Mouse (Mus musculus) right cerebral cortex, postnatal 10 days (tissue): ENCODE results near the gene Sccpdh.
A peak's percentile ranks its signal among the peaks of the same experiment; 100 is the strongest.
"Not testable (repeated sequence)": the region's sequence is repeated elsewhere in the genome, so short reads cannot be mapped to it uniquely, and the experiment has no call there.

Experiments
- DNase-seq, 2 experiments: peaks; one replicate each; pipeline ENCODE4 v3.0.0; 2021; ENCODE audit warnings: low spot score in 2 of 2

Gene Sccpdh

GRCm38 (mm10) chr1:179668836-179669537 lies 977 bp downstream of the Sccpdh start:
- DNase-seq = no peak

GRCm38 (mm10) chr1:179674355-179674754 lies 6.3 kb downstream of the Sccpdh start:
- no peak for DNase-seq

GRCm38 (mm10) chr1:179677031-179677430 lies 9.0 kb downstream of the Sccpdh start:
- DNase-seq = no peak

GRCm38 (mm10) chr1:179679326-179679725 lies 11.3 kb downstream of the Sccpdh start:
- DNase-seq = no peak

- DNase-seq = not testable (repeated sequence)
Observed at GRCm38 (mm10) chr1:179682753-179683152, 14.7 kb downstream of the Sccpdh start.

GRCm38 (mm10) chr1:179686348-179686747 lies 18.3 kb downstream of the Sccpdh start:
- DNase-seq = no peak

- no peak for DNase-seq
Observed at GRCm38 (mm10) chr1:179686781-179687180, 18.8 kb downstream of the Sccpdh start.

GRCm38 (mm10) chr1:179687305-179687704 lies 19.3 kb downstream of the Sccpdh start:
- no peak for DNase-seq

- no peak for DNase-seq
Observed at GRCm38 (mm10) chr1:179687966-179688365, 20.0 kb downstream of the Sccpdh start.

GRCm38 (mm10) chr1:179688415-179688814 lies 20.4 kb downstream of the Sccpdh start:
- DNase-seq = no peak

GRCm38 (mm10) chr1:179688914-179689313 lies 20.9 kb downstream of the Sccpdh start:
- DNase-seq = no peak

- peak; percentile 50 to 53 for DNase-seq
Observed at GRCm38 (mm10) chr1:179689479-179689878, 21.5 kb downstream of the Sccpdh start.

GRCm38 (mm10) chr1:179704150-179704549 lies 36.1 kb downstream of the Sccpdh start:
- DNase-seq = no peak

- DNase-seq = peak; percentile 58 to 81
Observed at GRCm38 (mm10) chr1:179705154-179705553, 37.1 kb downstream of the Sccpdh start.

- peak; percentile 83 to 92 for DNase-seq
Observed at GRCm38 (mm10) chr1:179709390-179709789, 41.4 kb downstream of the Sccpdh start.

GRCm38 (mm10) chr1:179710739-179711138 lies 42.7 kb downstream of the Sccpdh start:
- no peak for DNase-seq

GRCm38 (mm10) chr1:179712658-179713057 lies 44.6 kb downstream of the Sccpdh start:
- DNase-seq = no peak

GRCm38 (mm10) chr1:179713367-179713766 lies 45.4 kb downstream of the Sccpdh start:
- DNase-seq = no peak

- DNase-seq = not testable (repeated sequence)
Observed at GRCm38 (mm10) chr1:179715289-179715688, 47.3 kb downstream of the Sccpdh start.

- no peak for DNase-seq
Observed at GRCm38 (mm10) chr1:179715786-179716185, 47.8 kb downstream of the Sccpdh start.

GRCm38 (mm10) chr1:179722811-179723469 lies 54.9 kb downstream of the Sccpdh start:
- no peak for DNase-seq

GRCm38 (mm10) chr1:179728661-179729060 lies 60.7 kb downstream of the Sccpdh start:
- no peak for DNase-seq

GRCm38 (mm10) chr1:179731391-179731790 lies 63.4 kb downstream of the Sccpdh start:
- DNase-seq = no peak
